Mouse (Mus musculus) thymus, postnatal 10 days (tissue): ENCODE measurements around the gene Fcrla.
"Not testable (repeated sequence)": the region's sequence is repeated elsewhere in the genome, so short reads cannot be mapped to it uniquely, and the experiment has no call there.

Experiments
- DNase-seq, 2 experiments: peaks; one replicate each; pipeline ENCODE4 v3.0.0; 2021; ENCODE audit warnings: low spot score in 2 of 2

Fcrla gene

DNA sequence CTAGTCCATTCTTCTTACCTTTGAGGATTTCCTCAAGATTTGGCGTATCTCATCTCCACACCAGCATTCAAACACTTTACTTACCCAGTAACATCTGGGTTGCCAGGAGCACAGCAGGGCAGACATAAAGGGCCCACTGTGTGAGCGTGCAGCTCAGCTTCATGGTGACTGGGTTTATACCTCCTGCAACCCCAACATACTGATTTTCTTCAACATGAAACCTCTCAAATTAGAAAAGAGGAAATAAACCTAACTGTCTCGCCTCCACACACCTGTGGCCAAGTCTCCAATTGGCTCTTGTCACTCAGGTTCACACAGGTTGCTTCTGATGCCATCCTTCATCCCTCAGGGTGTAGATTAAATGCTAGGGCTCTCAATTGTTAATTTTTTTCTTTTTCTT, at the start of gene Fcrla:
Gene Fcrla, minus strand, starts transcription at position 206 of the 400 bp plus-strand sequence.
- DNase-seq: no peak

DNA sequence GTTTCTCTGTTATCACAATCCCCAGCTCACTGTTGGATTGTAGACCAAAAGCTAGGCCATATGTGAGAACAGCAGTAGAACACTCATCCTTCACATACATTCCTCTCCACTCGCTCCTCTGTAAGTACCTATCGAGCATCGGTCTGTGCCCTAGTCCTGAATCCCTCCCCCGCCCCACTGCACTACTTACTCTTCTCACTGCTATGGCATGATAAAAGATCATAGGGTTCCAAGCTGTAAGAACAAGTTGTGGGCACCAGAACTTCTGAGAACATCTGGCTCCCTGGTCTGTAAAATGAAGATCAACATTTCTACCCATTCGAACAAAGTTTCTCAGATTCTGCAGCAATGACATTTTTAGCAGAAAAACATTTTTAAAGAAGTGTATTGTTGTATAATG, 49.1 kb upstream of the Fcrla start, which contains the start of gene Fcgr2b:
Gene Fcgr2b, minus strand, starts transcription at position 101 of the 400 bp plus-strand sequence.
- DNase-seq: no peak

GRCm38 (mm10) chr1:170975751-170976161, 48.4 kb upstream of the Fcrla start:
- no peak for DNase-seq

DNA sequence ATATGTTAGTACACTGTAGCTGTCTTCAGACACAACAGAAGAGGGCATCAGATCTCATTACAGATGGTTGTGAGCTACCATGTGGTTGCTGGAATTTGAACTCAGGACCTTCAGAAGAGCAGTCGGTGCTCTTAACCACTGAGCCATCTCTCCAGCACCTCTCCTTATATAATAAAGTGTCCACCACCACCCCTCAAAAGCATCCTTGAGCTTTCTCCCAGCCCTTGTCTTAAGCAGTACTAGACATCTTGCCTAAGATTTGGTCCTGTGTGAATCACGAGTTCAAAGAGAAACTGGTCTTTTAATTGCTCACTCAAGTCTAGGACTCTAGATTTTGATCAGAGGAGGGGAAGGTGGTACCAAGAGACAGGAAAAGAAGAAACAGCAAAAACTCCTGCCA, 48.0 kb upstream of the Fcrla start:
- DNase-seq: not testable (repeated sequence)

- DNase-seq: no peak
These were observed 47.4 kb upstream of the Fcrla start for GRCm38 (mm10) chr1:170974736-170975135.

DNA sequence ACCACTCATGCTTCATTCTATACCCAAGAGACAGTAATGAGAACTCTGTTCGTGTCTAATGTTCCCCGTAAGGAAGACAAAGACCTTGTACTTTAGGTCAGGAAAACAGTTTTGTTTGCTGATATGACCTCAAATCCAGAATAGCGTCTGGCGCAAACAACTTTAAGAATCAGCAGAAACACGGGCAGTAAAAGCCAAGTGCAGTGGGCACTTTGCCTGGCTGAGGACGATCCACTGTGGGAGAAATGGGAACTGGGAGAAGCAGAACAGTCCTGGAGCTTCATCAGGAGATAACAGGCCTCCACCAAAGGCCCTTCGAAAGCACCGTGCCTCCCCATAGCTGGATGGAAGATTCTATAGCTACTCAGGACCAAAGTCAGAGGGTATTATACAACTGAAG, 46.8 kb upstream of the Fcrla start:
- DNase-seq: no peak

DNA sequence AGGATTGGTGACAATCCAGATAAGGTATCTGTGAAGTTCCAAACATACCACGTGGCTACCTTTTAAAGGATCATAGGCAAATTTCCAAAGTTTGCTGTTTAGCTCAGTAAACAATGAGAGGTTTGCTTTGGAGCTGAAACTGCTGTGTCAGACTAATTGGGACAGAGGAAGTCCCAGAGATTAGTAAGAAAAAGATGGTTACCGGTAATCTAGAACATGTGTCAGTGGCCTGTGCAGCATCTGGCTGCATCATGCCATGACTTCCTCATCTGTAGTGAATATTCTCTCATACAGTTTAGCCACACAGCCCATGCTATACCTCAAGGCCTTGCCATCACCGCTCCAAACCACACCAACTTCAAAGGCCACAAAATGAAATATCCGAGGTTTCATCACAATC, 45.6 kb upstream of the Fcrla start:
- no peak for DNase-seq

- DNase-seq: no peak
These were observed 45.1 kb upstream of the Fcrla start for GRCm38 (mm10) chr1:170972494-170972893.

DNA sequence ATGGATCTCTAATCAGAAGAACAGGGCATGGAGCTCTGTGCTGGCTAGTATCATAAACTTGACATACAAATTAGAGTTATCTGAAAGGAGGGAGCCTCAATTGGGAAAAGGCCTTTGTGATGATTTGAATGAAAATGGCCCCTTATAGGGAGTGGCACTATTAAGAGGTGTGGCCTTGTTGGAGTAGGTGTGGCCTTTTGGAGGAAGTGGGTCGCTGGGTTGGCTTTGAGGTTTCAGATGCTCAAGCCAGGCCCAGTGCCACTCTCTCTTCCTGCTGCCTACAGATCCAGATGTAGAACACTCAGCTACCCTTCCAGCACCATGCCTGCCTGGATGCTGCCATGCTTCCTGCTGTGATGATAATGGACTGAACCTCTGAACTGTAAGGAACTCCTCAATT, 41.2 kb upstream of the Fcrla start:
- no peak for DNase-seq

DNA sequence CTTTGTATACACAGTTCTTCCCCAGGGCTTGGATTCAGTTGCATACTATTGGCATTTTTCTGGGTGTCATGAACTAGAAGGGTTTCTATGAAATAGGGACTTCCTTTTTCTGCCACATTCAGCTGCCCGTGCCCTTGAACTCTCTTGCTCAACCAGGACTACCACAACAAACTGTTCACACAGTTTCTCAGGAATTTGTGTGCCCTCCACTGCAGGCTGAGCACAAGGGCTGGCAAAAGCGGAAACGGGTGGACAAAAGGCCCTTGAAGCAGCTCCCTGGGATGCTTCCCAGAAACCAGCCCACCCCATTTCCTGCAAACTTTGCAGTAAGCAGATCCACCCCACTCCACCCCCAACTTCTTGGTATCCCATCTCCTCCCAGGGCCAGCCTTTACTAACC, 40.2 kb upstream of the Fcrla start:
- DNase-seq: no peak

DNA sequence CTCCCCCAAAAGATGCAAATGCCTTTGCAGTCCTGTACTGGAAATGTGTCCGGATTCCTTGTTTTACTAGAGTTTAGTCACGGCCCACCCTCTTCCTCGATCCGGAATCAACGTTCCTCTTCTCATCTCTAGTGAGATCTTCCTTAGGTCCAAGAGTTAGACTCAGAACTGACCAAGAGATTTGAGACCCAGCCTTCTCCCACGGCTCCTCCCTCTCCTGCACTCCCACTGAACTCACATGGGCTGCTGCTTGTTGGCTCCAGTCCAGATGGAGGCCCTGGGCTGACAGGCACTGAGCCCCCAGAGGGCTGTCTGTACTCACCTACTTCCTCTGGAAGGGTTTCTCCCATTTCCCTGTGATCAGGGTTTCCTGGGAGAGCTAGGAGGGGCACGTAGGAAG, 35.7 kb upstream of the Fcrla start:
- DNase-seq: no peak

DNA sequence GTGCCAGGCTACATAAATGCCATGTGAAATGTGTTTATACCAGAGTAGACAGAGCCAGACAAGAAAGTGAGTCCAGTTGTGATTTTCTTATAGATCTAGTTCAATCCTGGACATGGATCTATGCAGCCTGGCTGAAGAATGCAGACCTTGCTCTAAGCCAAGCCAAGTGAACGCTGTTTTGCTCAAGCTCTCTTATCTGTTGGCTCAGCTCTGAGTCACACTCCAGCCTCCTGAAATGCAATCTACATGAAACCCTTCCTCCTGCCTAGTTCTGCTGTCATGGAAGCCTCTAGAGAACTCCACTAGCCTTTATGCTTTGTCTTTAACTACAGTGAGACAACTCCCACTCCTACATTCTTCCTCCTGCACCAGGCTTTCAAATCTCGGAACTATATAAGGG, 34.9 kb upstream of the Fcrla start:
- DNase-seq: no peak

- DNase-seq: no peak
These were observed 33.7 kb upstream of the Fcrla start for GRCm38 (mm10) chr1:170961101-170961500.

- no peak for DNase-seq
These were observed 32.4 kb upstream of the Fcrla start for GRCm38 (mm10) chr1:170959791-170960190.

GRCm38 (mm10) chr1:170958225-170958624, 30.8 kb upstream of the Fcrla start:
- no peak for DNase-seq

DNA sequence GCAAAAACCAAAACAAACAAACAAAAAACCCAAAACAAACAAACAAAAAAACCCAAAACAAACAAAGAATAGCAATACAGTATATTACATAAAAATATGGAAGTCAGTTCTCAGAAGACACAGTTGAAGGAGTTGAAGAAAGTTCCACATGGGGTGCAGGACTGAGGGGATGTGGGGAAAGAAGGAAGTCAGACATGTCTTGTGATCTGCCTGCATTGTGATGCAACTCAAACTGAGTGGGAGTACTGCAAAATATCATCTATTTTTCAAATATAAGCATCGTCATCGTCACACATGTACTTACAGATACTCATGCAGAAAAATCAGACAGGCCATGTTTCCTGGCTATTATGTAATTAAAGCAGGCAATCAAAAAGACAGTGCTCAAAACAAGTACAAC, 25.8 kb upstream of the Fcrla start:
- no peak for DNase-seq

GRCm38 (mm10) chr1:170950772-170951171, 23.4 kb upstream of the Fcrla start:
- no peak for DNase-seq

DNA sequence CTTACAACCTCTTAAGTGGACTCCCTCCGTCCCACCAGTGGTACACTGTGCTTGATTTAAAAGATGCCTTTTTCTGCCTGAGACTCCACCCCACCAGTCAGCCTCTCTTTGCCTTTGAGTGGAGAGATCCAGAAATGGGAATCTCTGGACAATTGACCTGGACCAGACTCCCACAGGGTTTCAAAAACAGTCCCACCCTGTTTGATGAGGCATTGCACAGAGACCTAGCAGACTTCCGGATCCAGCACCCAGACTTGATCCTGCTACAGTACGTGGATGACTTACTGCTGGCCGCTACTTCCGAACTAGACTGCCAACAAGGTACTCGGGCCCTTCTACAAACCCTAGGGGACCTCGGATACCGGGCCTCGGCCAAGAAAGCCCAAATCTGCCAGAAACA, 17.5 kb upstream of the Fcrla start:
- not testable (repeated sequence) for DNase-seq

DNA sequence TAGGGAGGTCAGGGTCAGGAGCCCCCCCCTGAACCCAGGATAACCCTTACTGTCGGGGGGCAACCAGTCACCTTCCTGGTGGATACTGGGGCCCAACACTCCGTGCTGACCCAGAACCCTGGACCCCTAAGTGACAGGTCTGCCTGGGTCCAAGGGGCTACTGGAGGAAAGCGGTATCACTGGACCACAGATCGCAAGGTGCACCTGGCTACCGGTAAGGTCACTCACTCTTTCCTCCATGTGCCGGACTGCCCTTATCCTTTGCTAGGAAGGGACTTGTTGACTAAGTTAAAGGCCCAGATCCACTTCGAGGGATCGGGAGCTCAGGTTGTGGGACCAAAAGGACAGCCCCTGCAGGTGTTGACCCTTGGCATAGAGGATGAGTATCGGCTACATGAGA, 16.8 kb upstream of the Fcrla start:
- not testable (repeated sequence) for DNase-seq

- DNase-seq: no peak
These were observed 11.9 kb upstream of the Fcrla start for GRCm38 (mm10) chr1:170939255-170939654.

DNA sequence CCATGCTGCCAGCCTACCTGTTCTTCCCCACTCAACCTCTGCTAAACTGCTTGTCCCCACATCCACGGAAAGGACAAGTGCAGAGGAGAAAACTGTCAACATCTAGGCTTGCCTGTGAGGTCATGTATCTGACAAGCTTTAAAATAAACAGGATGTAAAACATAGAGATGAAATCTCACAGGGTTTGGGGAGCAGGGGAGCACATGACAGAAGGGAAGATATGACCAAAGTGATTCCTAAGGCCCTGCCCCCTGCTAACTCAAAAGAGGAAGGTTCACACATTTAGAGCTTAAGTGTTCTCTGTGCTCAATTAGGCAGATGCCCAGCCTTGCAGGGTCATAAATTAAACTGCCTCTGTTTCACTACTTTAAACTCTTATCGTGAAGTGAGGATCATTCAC, 7.0 kb upstream of the Fcrla start:
- no peak for DNase-seq

DNA sequence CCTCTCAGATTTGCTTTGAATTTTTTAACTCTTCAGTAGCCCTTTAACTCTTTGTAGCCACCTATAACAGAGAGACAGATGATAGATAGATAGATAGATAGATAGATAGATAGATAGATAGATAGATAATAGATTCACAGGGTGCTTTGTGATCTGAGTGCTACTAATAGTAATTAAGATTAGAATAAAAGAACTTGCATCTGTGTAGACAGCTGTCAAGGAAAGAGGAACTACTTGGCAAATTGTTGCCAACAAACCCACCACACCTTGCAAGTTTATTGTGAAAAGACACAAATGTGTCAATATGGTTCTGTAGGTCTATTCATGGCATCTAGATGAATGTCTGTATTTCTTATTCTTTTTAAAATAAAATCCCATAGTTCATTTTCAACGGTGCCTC, 6.6 kb upstream of the Fcrla start:
- no peak for DNase-seq

GRCm38 (mm10) chr1:170933386-170933920, 6.1 kb upstream of the Fcrla start:
- no peak for DNase-seq

- DNase-seq: no peak
These were observed 4.7 kb upstream of the Fcrla start for GRCm38 (mm10) chr1:170932043-170932442.
